Mouse (Mus musculus): ENCODE measurements around the gene Olfr643. TPM values are rescaled to one million over a fixed set of nuclear protein-coding genes. Genes with fewer than 3 reads are reported as not detected.

The Olfr643 gene
- polyA plus RNA-seq (2015; fragmentation: Nextera tagmentation; extraction: Ambion mirVana) = not detected in 2 replicates

- H3K4me1 ChIP-seq (replicated peaks; ENCODE audit: control insufficient read depth, insufficient read depth, low read length) = no peaks in the 10 kb centered on the region
- no peaks in the 10 kb centered on the region for H3K9me3 ChIP-seq (ENCODE audit: control insufficient read depth, low read length)
- no peak within 1 kb of the TSS for H3K27ac ChIP-seq (ENCODE audit: low read length)
- H3K27me3 ChIP-seq (replicated peaks; ENCODE audit: control insufficient read depth, insufficient read depth, low read length) = no peaks in the 10 kb centered on the region
- no peak within 1 kb of the TSS for H3K4me3 ChIP-seq (replicated peaks; ENCODE audit: low read length)
- 86% methylated on average over 5 of the region's 5 CpGs for WGBS
- no peaks in the 10 kb centered on the region for H3K36me3 ChIP-seq (ENCODE audit: control insufficient read depth, insufficient read depth)
- no peak for ATAC-seq
- H3K4me2 ChIP-seq (ENCODE audit: low read length) = no peak within 1 kb of the TSS
- H3K9ac ChIP-seq (replicated peaks; ENCODE audit: low read depth, low read length) = no peak within 1 kb of the TSS
These were observed at the start of gene Olfr643 for GRCm38 (mm10) chr7:104137305-104137704. Gene Olfr643 (minus strand): TSS chr7:104137405.

DNA sequence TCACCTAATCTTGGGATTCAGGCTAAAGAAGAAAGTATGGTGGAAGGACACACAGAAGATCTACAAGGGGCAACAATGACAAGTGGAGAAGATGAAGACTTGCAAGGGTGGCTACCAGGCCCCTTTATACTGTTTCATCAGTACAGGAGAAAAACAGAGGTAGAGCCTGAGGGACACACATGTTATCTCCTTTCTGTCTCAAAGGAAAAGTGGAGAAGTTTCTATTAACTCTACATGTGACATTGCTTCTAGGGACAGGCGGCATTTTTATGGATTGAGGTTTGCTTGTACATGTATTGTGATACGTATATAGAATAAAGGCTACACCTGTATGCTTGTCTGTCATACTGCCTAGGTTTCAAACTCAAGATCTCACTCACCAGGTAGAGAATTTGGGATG lies 46.1 kb upstream of the Olfr643 start, which contains the start of gene Olfr648:
Olfr648 (minus strand) TSS at position 101 of the 400 bp plus-strand sequence.
- H3K36me3 ChIP-seq (ENCODE audit: control insufficient read depth, insufficient read depth) = no peaks in the 10 kb centered on the region
- H3K4me3 ChIP-seq (replicated peaks; ENCODE audit: low read length) = no peak within 1 kb of the TSS
- no peaks in the 10 kb centered on the region for H3K9me3 ChIP-seq (ENCODE audit: control insufficient read depth, low read length)
- no peak within 1 kb of the TSS for H3K27ac ChIP-seq (ENCODE audit: low read length)
- no peaks in the 10 kb centered on the region for H3K27me3 ChIP-seq (replicated peaks; ENCODE audit: control insufficient read depth, insufficient read depth, low read length)
- WGBS = 93% methylated on average over 2 of the region's 2 CpGs
- no peaks in the 10 kb centered on the region for H3K4me1 ChIP-seq (replicated peaks; ENCODE audit: control insufficient read depth, insufficient read depth, low read length)
- ATAC-seq = no peak
- H3K4me2 ChIP-seq (ENCODE audit: low read length) = no peak within 1 kb of the TSS
- no peak within 1 kb of the TSS for H3K9ac ChIP-seq (replicated peaks; ENCODE audit: low read depth, low read length)

GRCm38 (mm10) chr7:104179074-104179473 lies 41.9 kb upstream of the Olfr643 start:
- Histone ChIP-seq H3K36me3 (ENCODE audit: control insufficient read depth, insufficient read depth) (no peaks in the 10 kb centered on the region), H3K4me1 (replicated peaks; ENCODE audit: control insufficient read depth, insufficient read depth, low read length) (no peaks in the 10 kb centered on the region), H3K4me3 (replicated peaks; ENCODE audit: low read length) (no peak overlapping the region), H3K9ac (replicated peaks; ENCODE audit: low read depth, low read length) (no peak overlapping the region), H3K27me3 (replicated peaks; ENCODE audit: control insufficient read depth, insufficient read depth, low read length) (no peaks in the 10 kb centered on the region), H3K9me3 (ENCODE audit: control insufficient read depth, low read length) (no peaks in the 10 kb centered on the region), H3K4me2 (ENCODE audit: low read length) (no peak overlapping the region), H3K27ac (ENCODE audit: low read length) (no peak overlapping the region)
- 87% methylated on average over 1 of the region's 1 CpGs for WGBS
- ATAC-seq = no peak

- Histone ChIP-seq H3K4me1 (replicated peaks; ENCODE audit: control insufficient read depth, insufficient read depth, low read length) (no peaks in the 10 kb centered on the region), H3K4me2 (ENCODE audit: low read length) (no peak overlapping the region), H3K36me3 (ENCODE audit: control insufficient read depth, insufficient read depth) (no peaks in the 10 kb centered on the region), H3K9ac (replicated peaks; ENCODE audit: low read depth, low read length) (no peak overlapping the region), H3K9me3 (ENCODE audit: control insufficient read depth, low read length) (no peaks in the 10 kb centered on the region), H3K27me3 (replicated peaks; ENCODE audit: control insufficient read depth, insufficient read depth, low read length) (no peaks in the 10 kb centered on the region), H3K27ac (ENCODE audit: low read length) (no peak overlapping the region), H3K4me3 (replicated peaks; ENCODE audit: low read length) (no peak overlapping the region)
- WGBS = 59% methylated on average over 5 of the region's 5 CpGs
- ATAC-seq = no peak
These were observed 41.3 kb upstream of the Olfr643 start for GRCm38 (mm10) chr7:104178422-104179054.

GRCm38 (mm10) chr7:104175085-104175484 lies 37.9 kb upstream of the Olfr643 start:
- Histone ChIP-seq H3K4me1 (replicated peaks; ENCODE audit: control insufficient read depth, insufficient read depth, low read length) (no peaks in the 10 kb centered on the region), H3K4me3 (replicated peaks; ENCODE audit: low read length) (no peak overlapping the region), H3K36me3 (ENCODE audit: control insufficient read depth, insufficient read depth) (no peaks in the 10 kb centered on the region), H3K4me2 (ENCODE audit: low read length) (no peak overlapping the region), H3K27ac (ENCODE audit: low read length) (no peak overlapping the region), H3K9me3 (ENCODE audit: control insufficient read depth, low read length) (no peaks in the 10 kb centered on the region), H3K27me3 (replicated peaks; ENCODE audit: control insufficient read depth, insufficient read depth, low read length) (no peaks in the 10 kb centered on the region), H3K9ac (replicated peaks; ENCODE audit: low read depth, low read length) (no peak overlapping the region)
- 28% methylated on average over 1 of the region's 1 CpGs for WGBS
- no peak for ATAC-seq

- Histone ChIP-seq H3K27me3 (replicated peaks; ENCODE audit: control insufficient read depth, insufficient read depth, low read length) (no peaks in the 10 kb centered on the region), H3K4me2 (ENCODE audit: low read length) (no peak overlapping the region), H3K27ac (ENCODE audit: low read length) (no peak overlapping the region), H3K36me3 (ENCODE audit: control insufficient read depth, insufficient read depth) (no peaks in the 10 kb centered on the region), H3K9ac (replicated peaks; ENCODE audit: low read depth, low read length) (no peak overlapping the region), H3K4me1 (replicated peaks; ENCODE audit: control insufficient read depth, insufficient read depth, low read length) (no peaks in the 10 kb centered on the region), H3K9me3 (ENCODE audit: control insufficient read depth, low read length) (no peaks in the 10 kb centered on the region), H3K4me3 (replicated peaks; ENCODE audit: low read length) (no peak overlapping the region)
- 72% methylated on average over 6 of the region's 6 CpGs for WGBS
- ATAC-seq = no peak
These were observed 32.5 kb upstream of the Olfr643 start for GRCm38 (mm10) chr7:104169634-104170204.

DNA sequence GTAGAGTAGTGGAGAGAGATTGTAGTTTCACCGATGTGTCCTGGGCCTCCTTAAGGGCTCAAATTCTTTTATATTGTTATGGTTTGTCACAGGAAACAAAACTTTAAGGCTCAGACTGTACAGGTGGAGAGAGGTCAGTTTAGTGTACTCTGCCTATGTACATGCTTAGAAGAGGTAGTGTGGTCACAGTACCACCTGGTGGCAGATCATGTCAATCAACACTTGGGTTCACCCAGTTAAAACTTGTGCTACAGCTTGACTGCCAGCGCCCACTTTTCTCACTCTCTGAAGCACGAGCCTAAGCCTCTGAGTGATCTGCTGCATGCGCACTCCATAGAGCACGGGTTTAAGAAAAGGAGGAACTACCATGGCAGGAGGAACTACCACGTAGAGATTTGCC lies 29.9 kb upstream of the Olfr643 start:
- H3K9me3 ChIP-seq (ENCODE audit: control insufficient read depth, low read length) = no peaks in the 10 kb centered on the region
- no peaks in the 10 kb centered on the region for H3K27me3 ChIP-seq (replicated peaks; ENCODE audit: control insufficient read depth, insufficient read depth, low read length)
- no peaks in the 10 kb centered on the region for H3K36me3 ChIP-seq (ENCODE audit: control insufficient read depth, insufficient read depth)
- no peak for ATAC-seq
- H3K27ac ChIP-seq (ENCODE audit: low read length) = no peak overlapping the region
- H3K9ac ChIP-seq (replicated peaks; ENCODE audit: low read depth, low read length) = no peak overlapping the region
- WGBS = 80% methylated on average over 6 of the region's 6 CpGs
- no peak overlapping the region for H3K4me2 ChIP-seq (ENCODE audit: low read length)
- no peaks in the 10 kb centered on the region for H3K4me1 ChIP-seq (replicated peaks; ENCODE audit: control insufficient read depth, insufficient read depth, low read length)
- no peak overlapping the region for H3K4me3 ChIP-seq (replicated peaks; ENCODE audit: low read length)

DNA sequence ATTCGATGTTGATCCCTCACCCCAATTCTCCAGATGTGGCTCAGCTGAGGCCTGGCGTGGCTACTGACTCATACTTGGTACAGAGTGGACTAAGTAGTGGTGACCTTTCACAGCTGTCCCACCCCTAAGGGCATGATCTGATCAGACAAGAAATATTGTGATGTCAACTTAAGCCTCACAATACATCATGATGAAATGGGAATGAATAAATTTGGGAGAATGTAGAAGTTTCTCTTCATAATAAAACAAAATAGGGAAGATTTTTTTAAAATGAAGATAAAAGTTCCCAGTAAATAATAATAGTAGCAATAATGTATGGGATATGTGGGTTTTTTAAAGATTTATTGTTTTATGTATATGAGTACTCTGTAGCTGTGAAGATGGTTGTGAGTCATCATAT lies 13.3 kb upstream of the Olfr643 start, which contains the start of gene Ubqlnl:
Ubqlnl (minus strand) TSS at position 101 of the 400 bp plus-strand sequence.
- Histone ChIP-seq H3K4me2 (ENCODE audit: low read length) (no peak within 1 kb of the TSS), H3K36me3 (ENCODE audit: control insufficient read depth, insufficient read depth) (no peaks in the 10 kb centered on the region), H3K27me3 (replicated peaks; ENCODE audit: control insufficient read depth, insufficient read depth, low read length) (no peaks in the 10 kb centered on the region), H3K4me1 (replicated peaks; ENCODE audit: control insufficient read depth, insufficient read depth, low read length) (no peaks in the 10 kb centered on the region), H3K27ac (ENCODE audit: low read length) (no peak within 1 kb of the TSS), H3K9ac (replicated peaks; ENCODE audit: low read depth, low read length) (no peak within 1 kb of the TSS), H3K4me3 (replicated peaks; ENCODE audit: low read length) (no peak within 1 kb of the TSS), H3K9me3 (ENCODE audit: control insufficient read depth, low read length) (no peaks in the 10 kb centered on the region)
- ATAC-seq = no peak
- WGBS = 88% methylated on average over 2 of the region's 2 CpGs

GRCm38 (mm10) chr7:104143179-104143578 lies 6.0 kb upstream of the Olfr643 start, which contains the start of gene Ubqln3:
Gene Ubqln3 (minus strand): TSS chr7:104143279.
- H3K36me3 ChIP-seq (ENCODE audit: control insufficient read depth, insufficient read depth) = no peaks in the 10 kb centered on the region
- H3K9me3 ChIP-seq (ENCODE audit: control insufficient read depth, low read length) = no peaks in the 10 kb centered on the region
- H3K9ac ChIP-seq (replicated peaks; ENCODE audit: low read depth, low read length) = no peak within 1 kb of the TSS
- 72% methylated on average over 3 of the region's 3 CpGs for WGBS
- no peak for ATAC-seq
- no peaks in the 10 kb centered on the region for H3K27me3 ChIP-seq (replicated peaks; ENCODE audit: control insufficient read depth, insufficient read depth, low read length)
- no peak within 1 kb of the TSS for H3K27ac ChIP-seq (ENCODE audit: low read length)
- H3K4me2 ChIP-seq (ENCODE audit: low read length) = no peak within 1 kb of the TSS
- no peak within 1 kb of the TSS for H3K4me3 ChIP-seq (replicated peaks; ENCODE audit: low read length)
- H3K4me1 ChIP-seq (replicated peaks; ENCODE audit: control insufficient read depth, insufficient read depth, low read length) = no peaks in the 10 kb centered on the region
